Mouse (Mus musculus): ENCODE results near the gene 1190005I06Rik. TPM values are rescaled to one million over a fixed set of nuclear protein-coding genes. Genes with fewer than 3 reads are reported as not detected.
"Not testable (repeated sequence)": the region's sequence is repeated elsewhere in the genome, so short reads cannot be mapped to it uniquely, and the experiment has no call there.

Gene 1190005I06Rik
- total RNA-seq (2022): 10 to 100 TPM in 3 of 4 experiments, 1 to 10 TPM in 1; 8.4 to 16.2 (median 14.1) TPM

DNA sequence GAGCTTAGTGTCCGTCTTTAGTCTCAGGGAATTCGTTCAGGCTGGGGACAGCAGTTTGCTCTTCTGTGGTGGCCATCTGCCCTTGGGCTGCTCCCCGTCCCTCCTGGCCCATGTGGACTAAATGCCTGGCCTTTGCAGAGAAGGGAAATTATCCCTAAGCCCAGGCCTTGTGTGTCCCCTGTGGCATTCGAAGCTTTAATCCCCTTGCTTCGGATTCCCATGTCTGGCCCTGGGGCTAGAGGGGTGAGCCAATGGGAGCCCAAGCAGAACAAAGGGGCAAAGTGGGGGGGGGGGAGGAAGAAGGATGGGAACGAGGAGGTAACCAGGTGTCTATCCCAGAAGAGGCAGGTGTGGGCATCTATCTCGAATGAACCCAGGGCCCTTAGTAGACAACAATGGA is at the start of gene 1190005I06Rik:
TSS of gene 1190005I06Rik (minus strand) at position 101 of the 400 bp plus-strand sequence.
- no peak for DNase-seq (ENCODE audit: low spot score in 2 of 2)

DNA sequence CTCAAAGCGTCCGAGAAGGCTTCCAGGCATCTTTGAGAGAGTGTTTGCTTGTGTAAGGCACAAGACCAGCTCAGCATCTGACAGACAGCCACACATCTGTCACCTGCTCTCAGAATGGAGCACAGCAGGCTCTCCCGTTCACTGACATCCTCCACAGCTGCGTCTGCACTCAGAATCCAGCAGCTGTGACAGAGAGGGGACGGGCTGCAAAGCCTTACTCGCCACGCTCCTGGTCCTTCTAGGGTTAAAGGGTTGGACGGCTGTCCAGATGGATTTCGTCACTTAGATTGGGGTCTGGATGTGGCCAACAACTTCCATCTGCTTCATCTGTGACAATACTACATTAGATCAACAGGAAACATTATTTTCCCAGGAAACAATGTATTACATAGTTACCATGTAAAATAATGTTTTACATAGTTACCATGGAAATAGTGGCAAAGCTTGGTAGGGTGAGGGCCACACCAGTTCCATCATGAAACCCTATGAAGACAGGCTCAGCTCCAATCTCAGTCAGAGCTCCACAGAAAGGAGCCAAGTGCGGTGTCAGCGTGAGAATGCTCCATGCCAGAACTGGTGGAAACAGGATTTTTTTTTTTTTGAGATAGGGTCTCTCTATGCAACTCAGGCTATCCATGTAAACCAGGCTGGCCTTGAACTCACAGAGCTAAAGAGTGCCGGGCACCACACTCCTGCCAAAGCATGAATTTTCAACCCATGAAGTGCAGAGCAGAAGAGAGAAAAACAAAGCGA is 49.1 kb upstream of the 1190005I06Rik start:
- no peak for DNase-seq (ENCODE audit: low spot score in 2 of 2)

DNA sequence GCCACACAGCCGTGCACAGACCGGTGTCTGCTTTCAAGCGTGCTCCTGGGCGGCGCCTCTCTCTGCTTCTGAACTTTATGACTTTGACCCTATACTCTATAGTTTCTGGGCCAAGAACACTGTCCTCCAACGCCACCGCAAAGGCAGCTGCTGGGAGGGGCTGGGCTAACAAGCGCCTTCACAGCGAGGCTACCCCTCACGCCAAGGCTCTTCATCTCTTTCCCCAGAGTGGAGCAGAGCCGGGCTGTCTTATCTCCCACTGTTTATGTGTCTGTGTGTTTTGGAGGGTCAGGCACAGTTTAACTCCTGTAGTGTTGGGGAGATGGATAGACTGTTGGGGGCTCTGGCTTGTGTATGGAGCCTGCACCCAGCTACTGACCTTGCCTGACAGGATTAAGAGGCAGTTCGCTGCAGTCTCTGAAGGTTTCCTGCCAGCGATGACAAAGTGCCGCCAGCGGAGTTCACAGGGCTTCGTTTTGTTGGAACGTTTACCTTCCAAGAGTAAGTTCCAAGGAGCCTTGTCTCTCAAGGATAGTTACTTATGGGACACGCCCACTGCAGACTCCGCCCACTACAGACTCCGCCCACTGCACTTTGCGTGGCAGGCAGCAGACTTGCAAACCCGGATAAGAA is 46.5 kb upstream of the 1190005I06Rik start:
- no peak for DNase-seq (ENCODE audit: low spot score in 2 of 2)

DNA sequence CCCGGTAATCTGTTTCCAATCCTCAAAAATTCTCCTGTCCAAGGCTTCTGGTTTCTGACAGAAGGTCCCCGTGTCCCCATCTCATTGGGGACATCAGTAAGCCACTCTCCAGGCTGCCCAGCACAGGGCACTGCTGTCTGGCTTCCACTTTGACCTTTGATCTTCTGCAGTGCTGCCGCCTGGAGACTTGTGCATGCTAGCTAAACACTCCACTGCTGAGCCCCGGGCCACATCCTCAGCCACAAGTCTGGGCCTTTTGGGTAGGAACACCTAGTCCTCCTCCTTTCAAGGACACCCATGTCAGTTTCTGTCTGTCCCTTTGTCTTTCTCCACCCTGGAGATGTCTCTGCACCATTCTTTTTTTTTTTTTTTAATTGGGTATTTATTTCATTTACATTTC is 45.5 kb upstream of the 1190005I06Rik start:
- DNase-seq (ENCODE audit: low spot score in 2 of 2): no peak

GRCm38 (mm10) chr8:120688511-120688910 is 41.1 kb upstream of the 1190005I06Rik start:
- DNase-seq (ENCODE audit: low spot score in 2 of 2): no peak

GRCm38 (mm10) chr8:120687786-120688185 is 40.4 kb upstream of the 1190005I06Rik start:
- no peak for DNase-seq (ENCODE audit: low spot score in 2 of 2)

DNA sequence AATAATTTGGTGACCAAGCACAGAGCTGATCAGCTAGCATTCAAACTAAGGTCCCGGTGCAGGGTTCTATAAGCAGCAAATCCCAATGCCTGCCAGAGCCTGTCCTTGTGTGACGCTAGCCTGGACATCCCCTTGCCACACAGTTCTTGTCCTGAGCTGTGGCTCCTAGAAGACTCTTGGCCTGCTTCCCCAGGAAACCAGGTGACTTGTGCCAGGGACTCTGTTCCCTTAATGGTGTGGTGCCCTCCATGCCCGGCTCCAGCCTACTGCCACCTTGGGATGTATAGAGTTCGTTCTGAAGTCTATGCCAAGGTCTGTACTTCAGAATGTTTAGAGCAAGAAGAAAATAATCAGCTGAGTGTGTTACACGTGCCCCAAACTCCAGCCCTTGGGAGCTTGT is 39.1 kb upstream of the 1190005I06Rik start:
- DNase-seq (ENCODE audit: low spot score in 2 of 2): no peak

DNA sequence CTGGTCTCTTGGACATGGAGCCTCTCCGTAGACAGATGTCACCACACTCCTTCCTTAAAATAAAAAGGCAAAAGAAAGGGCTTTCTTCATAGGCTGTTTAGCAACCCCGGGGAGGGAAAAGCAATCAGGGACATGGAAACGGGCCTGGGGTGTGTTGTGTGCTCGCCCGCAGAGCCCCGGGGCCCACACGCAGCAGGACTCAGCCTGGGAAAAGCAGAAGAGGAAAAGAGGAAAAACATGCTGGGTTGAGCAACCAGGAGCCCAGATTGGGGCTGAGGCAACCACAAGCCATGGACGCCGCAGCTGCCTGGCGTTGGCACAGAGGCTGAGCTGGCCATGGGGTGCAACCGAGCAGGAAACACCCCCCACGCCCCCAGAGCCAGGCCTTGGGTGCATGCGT is 38.6 kb upstream of the 1190005I06Rik start:
- DNase-seq (ENCODE audit: low spot score in 2 of 2): no peak

DNA sequence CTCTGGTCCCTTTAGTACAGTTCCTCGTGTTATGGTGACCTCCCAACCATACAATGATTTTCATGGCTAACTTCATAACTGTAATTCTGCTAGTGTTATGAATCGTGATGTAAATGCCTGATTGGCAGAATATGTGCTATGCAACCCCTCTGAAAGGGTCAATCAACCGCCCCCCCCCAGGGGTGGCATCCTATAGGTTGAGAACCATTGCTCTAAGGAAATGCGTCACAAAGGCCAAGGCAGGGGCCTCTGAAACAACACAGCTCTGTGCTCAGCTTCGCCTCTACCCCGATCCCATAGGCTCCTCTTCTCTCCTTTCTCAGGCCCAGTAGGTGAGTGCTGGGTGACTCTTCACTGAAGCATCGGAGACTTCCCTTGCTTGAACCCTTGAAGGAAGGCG is 38.2 kb upstream of the 1190005I06Rik start:
- no peak for DNase-seq (ENCODE audit: low spot score in 2 of 2)

DNA sequence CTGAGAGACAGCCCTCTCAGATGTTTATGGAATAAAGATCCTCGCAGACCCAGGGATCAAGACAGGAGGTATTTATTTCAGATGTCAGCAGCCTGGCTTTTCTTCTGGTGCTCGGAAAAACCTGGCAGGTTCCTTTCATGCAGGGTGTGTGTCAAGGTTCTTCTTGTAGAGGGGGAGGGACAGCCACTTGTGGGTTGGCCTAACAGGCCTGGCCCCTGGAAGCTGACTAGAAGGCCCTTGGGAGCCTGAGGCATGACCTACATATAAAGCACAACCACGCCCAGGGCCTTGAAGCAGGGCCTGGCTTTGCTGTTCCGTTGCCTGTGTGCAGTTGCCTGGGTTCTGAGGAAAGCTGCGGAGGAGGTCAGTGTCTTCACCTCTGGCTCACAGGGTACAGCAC is 37.7 kb upstream of the 1190005I06Rik start:
- no peak for DNase-seq (ENCODE audit: low spot score in 2 of 2)

- no peak for DNase-seq (ENCODE audit: low spot score in 2 of 2)
These were observed 36.6 kb upstream of the 1190005I06Rik start for GRCm38 (mm10) chr8:120684082-120684481.

GRCm38 (mm10) chr8:120683602-120684001 is 36.2 kb upstream of the 1190005I06Rik start:
- DNase-seq (ENCODE audit: low spot score in 2 of 2): no peak

- no peak for DNase-seq (ENCODE audit: low spot score in 2 of 2)
These were observed 33.7 kb upstream of the 1190005I06Rik start for GRCm38 (mm10) chr8:120681113-120681512.

DNA sequence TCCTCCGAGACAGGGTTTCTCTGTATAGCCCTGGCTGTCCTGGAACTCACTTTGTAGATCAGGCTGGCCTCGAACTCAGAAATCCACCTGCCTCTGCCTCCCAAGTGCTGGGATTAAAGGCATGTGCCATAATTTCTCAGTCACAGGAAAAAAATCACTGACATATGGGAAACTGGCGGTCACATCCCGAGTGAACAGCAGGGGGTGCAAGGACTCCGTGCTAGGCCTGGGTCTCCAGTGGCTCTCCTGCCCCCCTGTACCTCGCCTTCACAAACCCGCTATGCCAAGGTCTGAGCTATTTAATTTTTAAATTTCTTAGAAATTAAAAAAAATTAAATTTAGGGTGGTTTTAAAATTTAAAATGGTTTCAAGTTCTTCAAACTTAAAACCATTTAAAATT is 33.0 kb upstream of the 1190005I06Rik start:
- DNase-seq (ENCODE audit: low spot score in 2 of 2): not testable (repeated sequence)

DNA sequence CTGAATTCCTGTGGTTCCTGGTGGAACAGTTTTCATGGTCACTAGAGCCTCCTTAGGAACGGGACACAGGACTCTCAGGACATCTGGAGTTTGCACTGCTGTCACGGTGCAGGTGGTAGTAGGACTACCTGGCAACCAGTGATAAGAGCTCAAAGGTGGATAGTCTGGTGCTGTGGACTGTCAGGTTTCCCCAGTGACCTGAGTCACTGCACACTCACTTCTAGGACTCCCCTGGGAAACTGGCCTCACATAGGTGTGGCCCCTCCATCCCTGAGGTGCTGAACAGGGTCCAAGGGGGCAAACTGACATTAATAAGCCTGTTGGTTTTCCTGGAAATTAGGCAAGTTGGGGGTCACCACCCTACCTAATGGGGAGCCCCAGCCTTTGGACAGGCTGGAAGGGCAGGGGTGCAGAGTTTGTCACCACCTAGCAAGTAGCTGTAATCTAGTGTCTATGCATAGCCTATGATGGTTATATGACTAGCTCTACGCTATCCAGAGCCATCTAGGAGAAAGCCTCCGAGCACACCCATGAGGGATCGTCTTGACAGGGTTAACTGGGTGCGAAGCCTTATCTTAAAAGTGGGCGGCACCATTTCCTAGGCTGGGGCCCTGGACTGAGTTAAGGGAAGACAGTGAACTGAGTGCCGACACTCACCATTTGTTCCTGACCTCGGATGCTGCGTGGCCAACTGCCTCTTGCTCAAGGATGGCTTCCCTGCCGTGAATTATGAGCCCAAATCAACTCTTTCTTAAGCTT is 32.4 kb upstream of the 1190005I06Rik start:
- no peak for DNase-seq (ENCODE audit: low spot score in 2 of 2)

DNA sequence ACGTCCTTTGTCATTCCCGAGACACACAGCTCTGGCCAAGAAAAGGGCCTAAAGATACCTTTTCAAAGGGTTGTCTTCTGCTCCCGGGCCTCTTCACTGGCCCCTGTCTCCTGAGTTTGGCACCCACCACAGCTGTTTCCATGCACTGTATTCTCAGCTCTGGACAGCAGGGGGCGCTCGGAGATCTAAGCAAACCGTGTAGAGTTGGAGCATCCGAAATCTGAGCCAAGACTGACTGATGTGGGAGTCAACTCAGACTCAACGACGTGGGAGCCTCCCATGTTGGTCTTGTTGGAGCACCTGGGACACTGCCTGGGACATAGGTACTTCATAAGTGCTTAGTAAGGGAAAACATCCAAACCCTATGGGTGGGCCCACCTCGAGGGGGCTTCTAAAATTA is 31.0 kb upstream of the 1190005I06Rik start:
- peak; percentile 67 to 90 for DNase-seq (ENCODE audit: low spot score in 2 of 2)

GRCm38 (mm10) chr8:120675718-120676117 is 28.3 kb upstream of the 1190005I06Rik start:
- DNase-seq (ENCODE audit: low spot score in 2 of 2): no peak

DNA sequence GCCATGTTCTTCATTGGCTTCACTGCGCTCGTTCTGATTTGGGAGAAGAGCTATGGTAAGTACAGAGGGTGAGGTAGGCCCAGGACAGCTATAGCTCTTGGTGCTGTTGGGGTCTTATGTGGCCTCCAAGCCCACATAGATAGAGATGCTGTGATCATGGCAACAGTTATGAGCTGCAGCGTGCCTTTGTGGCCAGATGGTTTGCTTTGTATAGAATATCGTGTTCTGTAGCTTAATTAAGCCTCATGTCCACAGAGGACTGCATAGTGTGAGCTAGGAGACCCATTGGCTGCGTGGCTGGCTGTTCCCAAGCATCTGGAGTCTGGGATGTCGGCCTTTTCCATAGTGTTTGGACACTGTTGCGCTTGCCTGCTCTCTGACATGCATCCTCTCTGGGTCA is 25.9 kb upstream of the 1190005I06Rik start:
- DNase-seq (ENCODE audit: low spot score in 2 of 2): no peak

DNA sequence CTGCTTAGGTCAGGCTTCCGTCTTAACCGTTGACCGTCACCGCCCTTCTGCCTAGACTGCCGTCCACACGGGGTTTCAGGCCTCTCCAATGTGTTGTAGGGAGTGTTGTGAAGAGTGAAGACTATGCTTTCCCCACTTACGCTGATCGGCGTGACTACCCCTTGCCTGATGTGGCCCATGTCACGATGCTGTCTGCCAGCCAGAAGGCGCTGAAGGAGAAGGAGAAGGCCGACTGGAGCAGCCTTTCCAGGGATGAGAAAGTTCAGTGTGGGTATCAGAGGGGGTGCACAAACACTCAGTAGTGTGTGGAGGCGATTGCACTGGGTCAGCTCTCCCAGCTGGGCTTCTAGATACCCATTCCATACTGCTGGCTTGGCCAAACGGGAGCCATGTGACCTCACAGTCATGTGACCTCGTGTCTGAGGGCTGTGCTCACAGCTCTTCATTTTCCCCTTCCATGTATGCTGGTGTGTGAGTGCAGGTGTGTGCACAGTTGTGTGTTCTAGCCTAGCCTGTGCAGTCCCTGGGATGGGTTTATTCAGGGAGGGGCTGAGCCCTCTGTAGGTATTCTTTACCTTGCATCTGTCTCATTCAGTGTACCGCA is 25.3 kb upstream of the 1190005I06Rik start:
- DNase-seq (ENCODE audit: low spot score in 2 of 2): no peak

DNA sequence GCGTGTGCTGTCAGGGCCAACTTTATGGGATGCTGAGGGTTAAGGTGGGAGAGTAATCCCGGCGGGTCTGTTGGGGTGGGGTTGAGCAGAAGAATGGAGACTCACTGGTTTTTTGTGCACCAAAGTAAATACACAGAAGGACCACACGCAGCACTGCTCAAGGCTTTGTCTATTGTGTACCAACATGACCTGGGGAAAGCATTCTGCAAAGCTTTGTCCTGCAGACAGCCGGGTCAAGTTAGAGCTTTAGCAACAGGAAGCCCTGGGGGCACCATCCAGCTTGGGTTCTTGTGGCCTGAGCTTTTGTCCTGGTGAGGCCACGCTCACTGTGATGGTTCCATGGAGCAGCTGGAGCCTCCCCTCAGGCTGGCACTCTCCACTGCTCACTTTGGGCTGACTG is 24.3 kb upstream of the 1190005I06Rik start:
- DNase-seq (ENCODE audit: low spot score in 2 of 2): no peak

GRCm38 (mm10) chr8:120668374-120668905 is 21.0 kb upstream of the 1190005I06Rik start, which contains the start of gene Emc8:
Gene Emc8 (minus strand): TSS chr8:120668573.
- DNase-seq (ENCODE audit: low spot score in 2 of 2): no peak

Measured in layer of hippocampus, adult 8-10 months (tissue).